Mouse (Mus musculus) c-Kit-positive CD71-positive TER-119-negative erythroid progenitor cells, embryonic 14.5 days (primary cell): ENCODE results near the gene Igfbp5.

ENCODE experiments used
- DNase-seq: peaks from one replicate; pipeline ENCODE4 v3.0.0-alpha.2; 2013; ENCODE audit warnings: low read depth

Igfbp5 gene

DNA sequence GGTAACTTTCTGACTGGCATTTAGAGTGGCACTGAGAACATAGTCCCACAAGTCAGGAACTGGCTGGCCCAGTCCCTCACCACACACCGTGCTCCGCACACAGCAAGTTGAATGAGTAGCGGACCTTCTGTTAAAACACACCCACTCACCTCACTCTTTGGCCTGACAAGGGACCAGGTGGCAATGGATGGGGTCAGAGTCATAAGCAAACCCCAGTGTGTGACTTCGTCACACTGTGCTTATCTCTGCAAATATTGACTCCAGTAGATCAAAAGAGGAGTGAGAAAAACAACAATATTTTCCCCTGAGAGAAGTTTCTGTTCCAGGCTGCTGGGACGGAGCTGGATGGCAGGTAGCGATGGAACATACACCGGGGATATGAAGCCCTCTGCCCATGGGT, 65.4 kb downstream of the Igfbp5 start:
- no peak for DNase-seq
